8 mouse cellular contexts compared by ENCODE assay signal in genomic region chr5:67048003-67048402, GRCm38 (mm10). TPM values are rescaled to one million over a fixed set of nuclear protein-coding genes. Genes with fewer than 3 reads are reported as not detected.
DNase-seq lines count a peak whose midpoint lies in the region; ATAC-seq and TF ChIP-seq lines count a peak whose summit lies in the region.

No protein-coding gene starts in this region.

- intact Hi-C loops in gastrocnemius, postnatal 36 days (cut with DNase I), result loop anchor here (5.0 kb wide), 1 partner anchor 184 kb away; no protein-coding TSS in a partner anchor

- no peak overlapping the region for H3K9ac ChIP-seq in embryonic facial prominence, embryonic 12.5 days
- no peak overlapping the region for H3K9ac ChIP-seq in intestine, postnatal 0 days (ENCODE audit: low read depth, low read length)

- TF ChIP-seq CTCF in intestine, postnatal 0 days (IDR thresholded peaks at IDR 0.05; ENCODE audit: low read depth), result peak; percentile 92

- WGBS in embryonic facial prominence, embryonic 12.5 days, result 20% methylated on average over 4 of the region's 4 CpGs
- 23% methylated on average over 4 of the region's 4 CpGs for WGBS in intestine, postnatal 0 days
- WGBS in midbrain, embryonic 10.5 days, result 9% methylated on average over 4 of the region's 4 CpGs

- H3K27ac ChIP-seq in embryonic facial prominence, embryonic 12.5 days, result no peak overlapping the region
- H3K27ac ChIP-seq in intestine, postnatal 0 days (ENCODE audit: low read depth, low read length), result no peak overlapping the region
- H3K27ac ChIP-seq in midbrain, embryonic 10.5 days (replicated peaks), result no peak overlapping the region

- H3K4me1 ChIP-seq in embryonic facial prominence, embryonic 12.5 days, result no peaks in the 10 kb centered on the region
- H3K4me1 ChIP-seq in intestine, postnatal 0 days (replicated peaks; ENCODE audit: control insufficient read depth, insufficient read depth, low read length), result no peaks in the 10 kb centered on the region
- H3K4me1 ChIP-seq in midbrain, embryonic 10.5 days, result no peaks in the 10 kb centered on the region

- peak; percentile 37 for DNase-seq in gastrocnemius, postnatal 10 days
- DNase-seq in gastrocnemius, postnatal 36 days, result no peak
- DNase-seq in 416B (ENCODE audit: low read depth), result peak; percentile 77
- DNase-seq in adrenal gland, postnatal 14 days, result peak; percentile 52
- peak; percentile 52 for DNase-seq in midbrain, embryonic 10.5 days (ENCODE audit: low spot score)
- peak; percentile 53 for DNase-seq in thymus, postnatal 4 days

- no peak overlapping the region for H3K4me3 ChIP-seq in embryonic facial prominence, embryonic 12.5 days
- no peak overlapping the region for H3K4me3 ChIP-seq in intestine, postnatal 0 days (ENCODE audit: low read depth, low read length)
- H3K4me3 ChIP-seq in midbrain, embryonic 10.5 days, result no peak overlapping the region

- no peaks in the 10 kb centered on the region for H3K27me3 ChIP-seq in embryonic facial prominence, embryonic 12.5 days
- no peaks in the 10 kb centered on the region for H3K27me3 ChIP-seq in intestine, postnatal 0 days (replicated peaks; ENCODE audit: control insufficient read depth, insufficient read depth, low read length)
- peaks cover 31% of the 10 kb centered on the region for H3K27me3 ChIP-seq in midbrain, embryonic 10.5 days (ENCODE audit: low read depth, poor library complexity, severe bottlenecking)

- no peaks in the 10 kb centered on the region for H3K9me3 ChIP-seq in embryonic facial prominence, embryonic 12.5 days
- no peaks in the 10 kb centered on the region for H3K9me3 ChIP-seq in intestine, postnatal 0 days (ENCODE audit: control insufficient read depth)
- no peaks in the 10 kb centered on the region for H3K9me3 ChIP-seq in midbrain, embryonic 10.5 days (replicated peaks)

- 0 out of 2 replicates have a peak, but pooled peaks have one; percentile 35 for ATAC-seq in embryonic facial prominence, embryonic 12.5 days (ENCODE audit: insufficient number of reproducible peaks, insufficient read depth, low FRiP score, low TSS enrichment)
- ATAC-seq in intestine, postnatal 0 days, result no peak

- H3K4me2 ChIP-seq in embryonic facial prominence, embryonic 12.5 days (replicated peaks), result no peak overlapping the region
- no peak overlapping the region for H3K4me2 ChIP-seq in intestine, postnatal 0 days (replicated peaks; ENCODE audit: low read depth)

- H3K36me3 ChIP-seq in embryonic facial prominence, embryonic 12.5 days, result peaks cover 22% of the 10 kb centered on the region
- H3K36me3 ChIP-seq in intestine, postnatal 0 days (ENCODE audit: control insufficient read depth, insufficient read depth), result no peaks in the 10 kb centered on the region
- H3K36me3 ChIP-seq in midbrain, embryonic 10.5 days, result 0 out of 2 replicates have a peak, but pooled peaks cover 8% of the 10 kb centered on the region

RNA-seq across cellular contexts. Expression of gene Phox2b, which starts 51.1 kb away (rescaled TPM):
- total RNA-seq in gastrocnemius, postnatal 10 days (2021), result not detected
- total RNA-seq in gastrocnemius, postnatal 36 days (2021), result not detected
- total RNA-seq in adrenal gland, postnatal 14 days (2021), result 15.9 and 17.3 TPM in 2 replicates
- 1.1 and 2.8 TPM in 2 replicates for polyA plus RNA-seq in embryonic facial prominence, embryonic 12.5 days (2016; fragmentation: Nextera tagmentation; extraction: Ambion mirVana)
- polyA plus RNA-seq in intestine, postnatal 0 days (2015; fragmentation: Nextera tagmentation; extraction: Ambion mirVana), result 10.8 and 12.0 TPM in 2 replicates
- 3.3 and 4.5 TPM in 2 replicates for polyA plus RNA-seq in midbrain, embryonic 10.5 days (2016; fragmentation: Nextera tagmentation; extraction: Ambion mirVana)

Comparison
In these comparisons a context has a peak if more than half of its experiments do, and no peak if none do; other contexts are left out.
1. DNase-seq: peak in gastrocnemius, postnatal 10 days (single experiment), 416B (single experiment), adrenal gland, postnatal 14 days (single experiment), midbrain, embryonic 10.5 days (single experiment) and thymus, postnatal 4 days (single experiment); none in gastrocnemius, postnatal 36 days (0 of 2).
2. RNA of gene Phox2b, which starts 51.1 kb away (total RNA-seq): 15.9 to 17.3 TPM in adrenal gland, postnatal 14 days; not detected in gastrocnemius, postnatal 10 days and not detected in gastrocnemius, postnatal 36 days; every median in the first group is over 10 times any median in the second.